Mouse (Mus musculus): ENCODE data around the gene Spata21.

DNA sequence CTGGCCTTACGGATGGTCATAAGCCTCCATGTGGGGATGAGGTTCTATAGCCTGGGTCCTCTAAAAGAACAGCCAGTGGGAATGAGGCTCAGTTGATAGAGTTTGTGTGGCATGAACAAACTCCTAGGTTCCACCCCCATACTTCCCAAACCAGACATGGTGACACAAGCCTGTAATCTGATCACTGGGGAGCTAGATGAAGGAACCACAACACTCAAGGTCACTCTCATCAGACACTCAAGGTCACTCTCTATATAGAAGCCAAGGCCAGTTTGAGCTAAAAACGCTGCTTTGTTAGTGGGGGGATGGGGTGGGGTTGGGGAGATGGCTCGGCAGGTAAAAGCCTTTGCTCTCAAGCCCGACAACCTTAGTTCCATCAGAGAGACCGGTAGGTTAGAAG, 11.8 kb downstream of the Spata21 start:
- TF ChIP-seq FOSL1 (IDR thresholded peaks at IDR 0.05; ENCODE audit: insufficient read depth, low read length, poor library complexity, severe bottlenecking) (no peak), CTCF (IDR thresholded peaks at IDR 0.05; ENCODE audit: control insufficient read depth, insufficient read depth, insufficient read length) (no peak), MYOG (IDR thresholded peaks at IDR 0.05; ENCODE audit: control insufficient read depth, extremely low read depth, insufficient read length) (no peak), MYOD1 (IDR thresholded peaks at IDR 0.05; ENCODE audit: control insufficient read depth, insufficient read length, low read depth) (no peak), USF1 (IDR thresholded peaks at IDR 0.05; ENCODE audit: low read depth) (no peak), CEBPB (IDR thresholded peaks at IDR 0.05; ENCODE audit: low read depth) (no peak), MAX (IDR thresholded peaks at IDR 0.05) (no peak)

Measured in C2C12 (cell line).